Mouse (Mus musculus) layer of hippocampus, adult 11-12 months (tissue): Measurements from ENCODE around the gene Mecp2.

Source experiments
- DNase-seq: peaks from one replicate; pipeline ENCODE4 v3.0.0; 2022; ENCODE audit warnings: low spot score

The Mecp2 gene

DNA sequence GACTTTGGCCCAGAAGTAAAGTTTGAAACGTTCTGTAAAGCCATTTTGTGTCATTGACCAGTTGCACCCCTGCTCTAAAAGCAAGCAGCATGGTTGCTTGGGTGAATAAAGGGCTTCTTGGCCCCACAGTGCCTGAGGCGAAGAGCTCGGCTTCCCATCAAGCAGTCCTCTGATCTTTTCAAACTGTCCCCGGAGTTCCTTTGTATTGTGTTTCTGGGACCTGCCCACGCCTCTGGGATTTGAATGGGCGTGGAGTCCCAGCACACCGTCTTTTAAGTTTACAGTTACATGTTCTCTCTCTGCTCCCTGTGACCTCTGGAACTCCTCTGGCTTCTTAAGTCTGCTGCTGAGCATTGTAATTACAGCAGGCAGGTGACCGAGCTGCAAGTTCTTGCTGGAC is 127.1 kb downstream of the Mecp2 start:
- DNase-seq: no peak

DNA sequence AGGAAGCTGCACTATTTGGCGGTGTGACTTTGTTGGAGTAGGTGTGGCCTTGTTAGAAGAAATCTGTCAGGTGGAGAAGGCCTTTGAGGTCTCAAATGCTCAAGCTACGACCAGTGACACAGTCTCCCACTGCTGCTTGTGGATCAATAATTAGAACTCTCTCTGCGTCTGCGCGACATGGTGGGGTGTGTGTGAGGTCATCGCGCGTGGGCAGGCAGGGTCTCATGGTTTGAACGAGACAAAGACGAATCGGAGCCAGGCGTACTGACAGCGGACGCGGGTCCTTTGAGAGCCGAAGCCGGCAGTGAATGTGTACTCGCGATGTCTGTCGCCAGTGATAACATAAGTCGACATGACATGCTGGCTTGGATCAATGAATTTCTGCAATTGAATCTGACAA is 128.8 kb downstream of the Mecp2 start:
- DNase-seq: no peak

GRCm38 (mm10) chrX:74003644-74004043 is 131.5 kb downstream of the Mecp2 start:
- DNase-seq: no peak

DNA sequence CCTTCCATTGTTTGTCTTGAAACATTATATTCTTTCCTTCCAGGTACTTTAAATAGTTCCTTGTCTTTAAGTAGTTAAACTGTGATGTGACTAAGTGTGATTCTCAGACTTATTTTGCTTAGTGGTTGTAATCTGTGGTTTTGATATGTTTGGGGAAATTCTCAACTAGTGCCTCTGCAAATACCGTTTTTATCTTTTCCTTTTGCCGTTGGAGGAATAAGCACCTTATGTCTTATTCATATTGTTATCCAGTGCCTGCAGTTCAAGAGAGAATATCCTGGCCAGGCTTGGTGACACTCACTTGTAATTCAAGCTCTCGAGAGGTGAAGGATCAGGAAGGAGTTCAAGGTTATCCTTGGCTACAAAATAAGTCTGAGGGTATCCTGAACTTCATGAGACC is 134.1 kb downstream of the Mecp2 start:
- DNase-seq: no peak

- peak; percentile 53 for DNase-seq
These were observed 136.0 kb downstream of the Mecp2 start for GRCm38 (mm10) chrX:73998911-73999869.

DNA sequence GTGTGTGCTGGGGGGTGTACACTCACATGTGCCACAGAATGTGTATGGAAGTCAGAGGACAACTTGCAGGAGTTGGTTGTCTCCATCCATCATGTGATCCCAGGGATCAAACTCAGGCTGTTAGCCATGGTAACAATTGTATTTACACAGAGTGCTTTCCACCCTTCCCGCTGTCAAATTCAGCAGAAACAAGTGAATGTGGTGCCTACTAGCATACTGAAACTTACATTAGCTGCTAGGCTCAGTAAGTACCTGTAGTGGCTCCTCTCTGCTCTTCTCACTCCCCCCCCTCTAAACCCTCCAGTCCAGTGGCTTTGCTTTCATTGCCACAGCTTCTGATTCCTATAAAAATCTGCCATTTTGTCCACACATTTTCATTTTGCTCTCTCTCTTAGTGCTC is 157.4 kb downstream of the Mecp2 start:
- DNase-seq: no peak
